Mouse (Mus musculus): ENCODE measurements at regions not wholly inside any gene's neighbourhood (a gene's known extent, or its start where the extent isn't known, plus 50 kb on each side); places are given as distances from the start of the nearest gene placed in this dataset.
"Not testable (repeated sequence)": the region's sequence is repeated elsewhere in the genome, so short reads cannot be mapped to it uniquely, and the experiment has no call there.

GRCm38 (mm10) chr14:53729149-53729548 is 524.8 kb downstream of the Dad1 start:
- not testable (repeated sequence) for DNase-seq (ENCODE audit: low read depth, low spot score)

- not testable (repeated sequence) for DNase-seq (ENCODE audit: low read depth, low spot score)
Measured at GRCm38 (mm10) chr14:53726914-53727313, 527.0 kb downstream of the Dad1 start.

- not testable (repeated sequence) for DNase-seq (ENCODE audit: low read depth, low spot score)
Measured at GRCm38 (mm10) chr14:53723611-53724010, 530.3 kb downstream of the Dad1 start.

- not testable (repeated sequence) for DNase-seq (ENCODE audit: low read depth, low spot score)
Measured at GRCm38 (mm10) chr14:53721901-53722300, 532.0 kb downstream of the Dad1 start.

GRCm38 (mm10) chr14:53709627-53710026 is 544.3 kb downstream of the Dad1 start:
- not testable (repeated sequence) for DNase-seq (ENCODE audit: low read depth, low spot score)

- DNase-seq (ENCODE audit: low read depth, low spot score), result not testable (repeated sequence)
Measured at GRCm38 (mm10) chr14:53704351-53704750, 549.6 kb downstream of the Dad1 start.

GRCm38 (mm10) chr14:53703593-53703992 is 550.3 kb downstream of the Dad1 start:
- DNase-seq (ENCODE audit: low read depth, low spot score), result not testable (repeated sequence)

GRCm38 (mm10) chr14:53684100-53684499 is 569.8 kb downstream of the Dad1 start:
- not testable (repeated sequence) for DNase-seq (ENCODE audit: low read depth, low spot score)

GRCm38 (mm10) chr14:53683361-53684015 is 570.4 kb downstream of the Dad1 start:
- not testable (repeated sequence) for DNase-seq (ENCODE audit: low read depth, low spot score)

- DNase-seq (ENCODE audit: low read depth, low spot score), result not testable (repeated sequence)
Measured at GRCm38 (mm10) chr14:53682679-53683078, 571.2 kb downstream of the Dad1 start.

- DNase-seq (ENCODE audit: low read depth, low spot score), result not testable (repeated sequence)
Measured at GRCm38 (mm10) chr14:53681320-53681719, 572.6 kb downstream of the Dad1 start.

GRCm38 (mm10) chr14:53665681-53666080 is 588.2 kb downstream of the Dad1 start:
- not testable (repeated sequence) for DNase-seq (ENCODE audit: low read depth, low spot score)

- DNase-seq (ENCODE audit: low read depth, low spot score), result not testable (repeated sequence)
Measured at GRCm38 (mm10) chr14:53662700-53663355, 591.1 kb downstream of the Dad1 start.

GRCm38 (mm10) chr14:53654669-53655068 is 599.2 kb downstream of the Dad1 start:
- not testable (repeated sequence) for DNase-seq (ENCODE audit: low read depth, low spot score)

GRCm38 (mm10) chr14:53651061-53651460 is 602.8 kb downstream of the Dad1 start:
- DNase-seq (ENCODE audit: low read depth, low spot score), result not testable (repeated sequence)

- DNase-seq (ENCODE audit: low read depth, low spot score), result not testable (repeated sequence)
Measured at GRCm38 (mm10) chr14:53649189-53649588, 604.7 kb downstream of the Dad1 start.

- not testable (repeated sequence) for DNase-seq (ENCODE audit: low read depth, low spot score)
Measured at GRCm38 (mm10) chr14:53640441-53640840, 613.5 kb downstream of the Dad1 start.

- not testable (repeated sequence) for DNase-seq (ENCODE audit: low read depth, low spot score)
Measured at GRCm38 (mm10) chr14:53637664-53638063, 616.2 kb downstream of the Dad1 start.

- DNase-seq (ENCODE audit: low read depth, low spot score), result not testable (repeated sequence)
Measured at GRCm38 (mm10) chr14:53635206-53635605, 618.7 kb downstream of the Dad1 start.

- not testable (repeated sequence) for DNase-seq (ENCODE audit: low read depth, low spot score)
Measured at GRCm38 (mm10) chr14:53634320-53634979, 619.5 kb downstream of the Dad1 start.

- not testable (repeated sequence) for DNase-seq (ENCODE audit: low read depth, low spot score)
Measured at GRCm38 (mm10) chr14:53633743-53634142, 620.2 kb downstream of the Dad1 start.

GRCm38 (mm10) chr14:53621376-53621775 is 632.5 kb downstream of the Dad1 start:
- not testable (repeated sequence) for DNase-seq (ENCODE audit: low read depth, low spot score)
